Mouse (Mus musculus): ENCODE measurements around the gene Lgals4. TPM values are rescaled to one million over a fixed set of nuclear protein-coding genes. Genes with fewer than 3 reads are reported as not detected.

The Lgals4 gene
- 10 to 100 TPM; 14.9 to 16.6 TPM for total RNA-seq (2023)

GRCm38 (mm10) chr7:28833723-28834347 lies at the start of gene Lgals4:
Lgals4 (plus strand) TSS chr7:28833854.

GRCm38 (mm10) chr7:28788307-28789195 lies 45.1 kb upstream of the Lgals4 start, which contains the start of gene Rinl:
Rinl (plus strand) TSS chr7:28788969.

GRCm38 (mm10) chr7:28808221-28808941 lies 25.3 kb upstream of the Lgals4 start, which contains the start of gene Hnrnpl:
Hnrnpl (plus strand) TSS chr7:28808541.

GRCm38 (mm10) chr7:28824941-28825685 lies 8.5 kb upstream of the Lgals4 start, which contains the start of gene Ech1:
Ech1 (plus strand) TSS chr7:28825217.

GRCm38 (mm10) chr7:28863540-28863939 lies 29.9 kb downstream of the Lgals4 start, which contains the start of gene Lgals7:
Lgals7 (plus strand) TSS chr7:28863853.

GRCm38 (mm10) chr7:28881199-28881598 lies 47.5 kb downstream of the Lgals4 start, which contains the start of gene Capn12:
Capn12 (plus strand) TSS chr7:28881422.

Other genes with a start within 250 kb of the Lgals4 start
- 10 to 100 TPM; 43.9 to 46.4 TPM for gene Samd4b, start 235.7 kb upstream of the Lgals4 start, total RNA-seq (2023)
- 10 to 100 TPM in 1 of 2 experiments, 1 to 10 TPM in 1; 8.4 to 10.2 TPM for gene Pak4, start 235.7 kb upstream of the Lgals4 start, total RNA-seq (2023)
- not detected for gene Acp7, start 202.5 kb upstream of the Lgals4 start, total RNA-seq (2023)
- gene Fbxo27, start 141.0 kb upstream of the Lgals4 start, total RNA-seq (2023), result 1 to 10 TPM; 2.2 to 6.5 TPM
- 10 to 100 TPM; 28.1 to 30.8 TPM for gene Fbxo17, start 117.0 kb upstream of the Lgals4 start, total RNA-seq (2023)
- gene Mrps12, start 92.0 kb upstream of the Lgals4 start, total RNA-seq (2023), result 10 to 100 TPM; 19.9 to 31.8 TPM
- 10 to 100 TPM; 16.8 to 22.5 TPM for gene Sars2, start 91.9 kb upstream of the Lgals4 start, total RNA-seq (2023)
- under 1 TPM in 1 of 2 experiments, not detected in 1; 0.56 TPM for gene Ccer2, start 77.7 kb upstream of the Lgals4 start, total RNA-seq (2023)
- gene Sirt2, start 67.1 kb upstream of the Lgals4 start, total RNA-seq (2023), result 10 to 100 TPM; 60.4 to 69.7 TPM
- 10 to 100 TPM; 64.6 to 71.2 TPM for gene Nfkbib, start 66.3 kb upstream of the Lgals4 start, total RNA-seq (2023)
- gene Rinl, start 44.9 kb upstream of the Lgals4 start, total RNA-seq (2023), result 100 to 1,000 TPM; 166 to 180 TPM
- 100 to 1,000 TPM; 583 to 612 TPM for gene Hnrnpl, start 25.3 kb upstream of the Lgals4 start, total RNA-seq (2023)
- gene Ech1, start 8.6 kb upstream of the Lgals4 start, total RNA-seq (2023), result 10 to 100 TPM; 62.2 to 67.9 TPM
- not detected for gene Lgals7, start 30.0 kb downstream of the Lgals4 start, total RNA-seq (2023)
- not detected for gene Capn12, start 47.6 kb downstream of the Lgals4 start, total RNA-seq (2023)
- 100 to 1,000 TPM; 149 to 152 TPM for gene Actn4, start 128.5 kb downstream of the Lgals4 start, total RNA-seq (2023)
- gene Eif3k, start 148.0 kb downstream of the Lgals4 start, total RNA-seq (2023), result 100 to 1,000 TPM; 313 to 319 TPM
- 10 to 100 TPM; 95.0 to 97.3 TPM for gene Map4k1, start 148.2 kb downstream of the Lgals4 start, total RNA-seq (2023)

Data from T-cell, adult 66 days (primary cell).